Mouse (Mus musculus): ENCODE results near the gene Osbpl10.

GRCm38 (mm10) chr9:115048340-115048739 lies 70.0 kb downstream of the Osbpl10 start:
- TF ChIP-seq E2F4 (IDR thresholded peaks at IDR 0.05; ENCODE audit: insufficient read depth) (no peak), POLR2A (IDR thresholded peaks at IDR 0.05; ENCODE audit: insufficient read length, low read depth) (no peak), MAX (IDR thresholded peaks at IDR 0.05; ENCODE audit: low read depth) (no peak)

Data from myocyte (in vitro differentiated cells).